Comparison of ENCODE assay signal across 12 mouse cellular contexts in genomic region chr8:121433466-121433865, GRCm38 (mm10).
DNase-seq lines count a peak whose midpoint lies in the region; ATAC-seq and TF ChIP-seq lines count a peak whose summit lies in the region.
"Had no signal": no experiment of that assay in that cellular context is flagged by ENCODE, and none has a peak within 500 bp of the region (broad histone marks: within the 10 kb centered on the region; RNA-seq: fewer than 3 reads in every experiment).

No protein-coding gene starts in this region.

- 0 out of 2 replicates have a peak overlapping the region, but pooled peaks have one; percentile 3 for H3K4me2 ChIP-seq in kidney, embryonic 15.5 days
- peak overlapping the region; percentile 27 for H3K4me2 ChIP-seq in limb, embryonic 12.5 days

- H3K36me3 ChIP-seq in kidney, embryonic 15.5 days: no peaks in the 10 kb centered on the region
- no peaks in the 10 kb centered on the region for H3K36me3 ChIP-seq in embryonic facial prominence, embryonic 10.5 days (replicated peaks)
- no peaks in the 10 kb centered on the region for H3K36me3 ChIP-seq in limb, embryonic 12.5 days

- peaks cover 3% of the 10 kb centered on the region; the same call in 1 of the 2 replicates for H3K27me3 ChIP-seq in kidney, embryonic 15.5 days
- H3K27me3 ChIP-seq in embryonic facial prominence, embryonic 10.5 days (replicated peaks; ENCODE audit: low read depth, poor library complexity, severe bottlenecking): peaks cover 34% of the 10 kb centered on the region
- H3K27me3 ChIP-seq in limb, embryonic 12.5 days: peaks cover 18% of the 10 kb centered on the region

- TF ChIP-seq POLR2A in brain, embryonic 14.5 days (IDR thresholded peaks at IDR 0.05; ENCODE audit: borderline replicate concordance, extremely low read depth, insufficient read depth, insufficient read length, poor library complexity, severe bottlenecking): no peak

- peaks cover 44% of the 10 kb centered on the region for H3K4me1 ChIP-seq in kidney, embryonic 15.5 days
- H3K4me1 ChIP-seq in embryonic facial prominence, embryonic 10.5 days: peaks cover 45% of the 10 kb centered on the region
- H3K4me1 ChIP-seq in limb, embryonic 12.5 days (replicated peaks): peaks cover 27% of the 10 kb centered on the region

- no peak for TF ChIP-seq CTCF in brain, embryonic 14.5 days (IDR thresholded peaks at IDR 0.05; ENCODE audit: borderline replicate concordance, extremely low read depth, insufficient read depth, insufficient read length)

- H3K4me3 ChIP-seq in kidney, embryonic 15.5 days (replicated peaks): no peak overlapping the region
- peak overlapping the region; percentile 23; the same call in 1 of the 2 replicates for H3K4me3 ChIP-seq in embryonic facial prominence, embryonic 10.5 days
- no peak overlapping the region for H3K4me3 ChIP-seq in limb, embryonic 12.5 days (replicated peaks)

- no peak overlapping the region for H3K9ac ChIP-seq in kidney, embryonic 15.5 days
- H3K9ac ChIP-seq in limb, embryonic 12.5 days (replicated peaks): no peak overlapping the region
- H3K9ac ChIP-seq: liver, postnatal 0 days had no signal

- H3K27ac ChIP-seq in kidney, embryonic 15.5 days: 0 out of 2 replicates have a peak overlapping the region, but pooled peaks have one; percentile 22
- H3K27ac ChIP-seq in embryonic facial prominence, embryonic 10.5 days (replicated peaks): peak overlapping the region; percentile 80
- H3K27ac ChIP-seq in limb, embryonic 12.5 days: peak overlapping the region; percentile 56; the same call in 1 of the 2 replicates

- WGBS in kidney, embryonic 15.5 days: 21% methylated on average over 17 of the region's 17 CpGs
- WGBS in embryonic facial prominence, embryonic 10.5 days: 6% methylated on average over 17 of the region's 17 CpGs
- WGBS in limb, embryonic 12.5 days: 13% methylated on average over 17 of the region's 17 CpGs

- no peak for DNase-seq in kidney, adult 9 months
- peak; percentile 40 for DNase-seq in brain, embryonic 14.5 days (ENCODE audit: low read depth)
- DNase-seq in embryonic facial prominence, embryonic 10.5 days (ENCODE audit: low spot score): peak; percentile 83
- DNase-seq in ovary, postnatal 10 days (ENCODE audit: low spot score): no peak
- no peak for DNase-seq in natural killer cell, adult 2 months (ENCODE audit: low spot score in 2 of 2)
- DNase-seq: adrenal gland, adult 8-10 months; cerebellum, adult 8-10 months; liver, postnatal 0 days; thymus, postnatal 25 days had no signal

- no peaks in the 10 kb centered on the region for H3K9me3 ChIP-seq in kidney, embryonic 15.5 days (replicated peaks)
- no peaks in the 10 kb centered on the region for H3K9me3 ChIP-seq in embryonic facial prominence, embryonic 10.5 days
- H3K9me3 ChIP-seq in limb, embryonic 12.5 days: no peaks in the 10 kb centered on the region

- no peak for ATAC-seq in kidney, embryonic 15.5 days (replicated peaks; ENCODE audit: low FRiP score)
- ATAC-seq in limb, embryonic 12.5 days (ENCODE audit: insufficient number of reproducible peaks, insufficient read depth, low FRiP score, low TSS enrichment, low read depth): peak; percentile 49; the same call in 1 of the 2 replicates
- ATAC-seq: intestine, embryonic 16.5 days; liver, postnatal 0 days had no signal

Comparison
In these comparisons a context has a peak if more than half of its experiments do, and no peak if none do; other contexts are left out.
1. H3K27ac ChIP-seq: peak in every context shown above with its lines; median percentile 80 in embryonic facial prominence, embryonic 10.5 days; 56 in limb, embryonic 12.5 days; 22 in kidney, embryonic 15.5 days.
2. DNase-seq: peak in brain, embryonic 14.5 days (single experiment) and embryonic facial prominence, embryonic 10.5 days (single experiment); none in kidney, adult 9 months (single experiment), ovary, postnatal 10 days (single experiment) and natural killer cell, adult 2 months (0 of 2).